Mouse (Mus musculus): ENCODE measurements around the gene Gm26897. TPM values are rescaled to one million over a fixed set of nuclear protein-coding genes. Genes with fewer than 3 reads are reported as not detected.

Gene Gm26897
- polyA plus RNA-seq, 1 experiment from 2014 or later, result not detected

- 51% methylated on average over 11 of the region's 11 CpGs for WGBS
- no peak for DNase-seq
- H3K4me2 ChIP-seq, result no peak overlapping the region
- TF ChIP-seq CTCF (IDR thresholded peaks at IDR 0.05; ENCODE audit: low read depth), result no peak
- no peak overlapping the region for H3K4me3 ChIP-seq (ENCODE audit: low read depth, low read length)
- no peak for ATAC-seq (ENCODE audit: insufficient read depth)
- no peak overlapping the region for H3K9ac ChIP-seq
- no peaks in the 10 kb centered on the region for H3K9me3 ChIP-seq (ENCODE audit: low read depth, low read length)
- H3K36me3 ChIP-seq (ENCODE audit: insufficient read depth), result no peaks in the 10 kb centered on the region
- H3K4me1 ChIP-seq (ENCODE audit: insufficient read depth), result no peaks in the 10 kb centered on the region
- no peak overlapping the region for H3K27ac ChIP-seq (ENCODE audit: low read depth)
- H3K27me3 ChIP-seq (ENCODE audit: insufficient read depth, low read length), result no peaks in the 10 kb centered on the region
These were observed 29.4 kb upstream of the Gm26897 start for GRCm38 (mm10) chr5:111704326-111704725.

GRCm38 (mm10) chr5:111709195-111709901 is 24.4 kb upstream of the Gm26897 start:
- H3K27ac ChIP-seq (ENCODE audit: low read depth), result no peak overlapping the region
- ATAC-seq (ENCODE audit: insufficient read depth) (no peak), DNase-seq (no peak)
- no peak overlapping the region for H3K9ac ChIP-seq
- no peaks in the 10 kb centered on the region for H3K36me3 ChIP-seq (ENCODE audit: insufficient read depth)
- H3K9me3 ChIP-seq (ENCODE audit: low read depth, low read length), result no peaks in the 10 kb centered on the region; the same call in 1 of the 2 replicates
- no peak overlapping the region for H3K4me3 ChIP-seq (ENCODE audit: low read depth, low read length)
- H3K27me3 ChIP-seq (ENCODE audit: insufficient read depth, low read length), result no peaks in the 10 kb centered on the region
- no peak overlapping the region for H3K4me2 ChIP-seq
- 32% methylated on average over 8 of the region's 8 CpGs for WGBS
- H3K4me1 ChIP-seq (ENCODE audit: insufficient read depth), result no peaks in the 10 kb centered on the region
- TF ChIP-seq CTCF (IDR thresholded peaks at IDR 0.05; ENCODE audit: low read depth), result no peak

DNA sequence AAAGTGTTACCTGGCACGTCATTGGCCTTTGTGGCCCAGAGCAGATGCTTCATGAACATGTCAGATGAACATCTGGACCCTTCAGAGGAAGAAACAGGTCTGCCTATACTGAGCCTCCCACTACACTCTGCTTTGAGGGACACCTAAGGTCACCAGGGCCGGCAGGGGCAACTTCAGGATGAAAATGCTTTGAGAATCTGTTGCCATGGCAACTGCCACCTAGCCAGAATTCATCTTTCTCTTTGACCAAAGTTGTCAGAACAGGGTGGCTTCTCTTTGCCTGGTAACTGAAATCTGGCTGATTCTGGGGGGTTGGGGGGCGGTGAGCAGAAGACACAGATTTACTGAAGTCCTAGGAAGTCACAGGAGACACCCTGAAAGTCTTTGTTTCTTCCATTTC is 14.7 kb upstream of the Gm26897 start:
- Histone ChIP-seq H3K27ac (ENCODE audit: low read depth) (no peak overlapping the region), H3K4me3 (ENCODE audit: low read depth, low read length) (no peak overlapping the region), H3K4me1 (ENCODE audit: insufficient read depth) (no peaks in the 10 kb centered on the region), H3K9ac (no peak overlapping the region), H3K27me3 (ENCODE audit: insufficient read depth, low read length) (no peaks in the 10 kb centered on the region), H3K9me3 (ENCODE audit: low read depth, low read length) (no peaks in the 10 kb centered on the region), H3K36me3 (ENCODE audit: insufficient read depth) (no peaks in the 10 kb centered on the region), H3K4me2 (no peak overlapping the region)
- no peak for TF ChIP-seq CTCF (IDR thresholded peaks at IDR 0.05; ENCODE audit: low read depth)
- no peak for ATAC-seq (ENCODE audit: insufficient read depth)
- no peak for DNase-seq
- 58% methylated on average over 3 of the region's 3 CpGs for WGBS

DNA sequence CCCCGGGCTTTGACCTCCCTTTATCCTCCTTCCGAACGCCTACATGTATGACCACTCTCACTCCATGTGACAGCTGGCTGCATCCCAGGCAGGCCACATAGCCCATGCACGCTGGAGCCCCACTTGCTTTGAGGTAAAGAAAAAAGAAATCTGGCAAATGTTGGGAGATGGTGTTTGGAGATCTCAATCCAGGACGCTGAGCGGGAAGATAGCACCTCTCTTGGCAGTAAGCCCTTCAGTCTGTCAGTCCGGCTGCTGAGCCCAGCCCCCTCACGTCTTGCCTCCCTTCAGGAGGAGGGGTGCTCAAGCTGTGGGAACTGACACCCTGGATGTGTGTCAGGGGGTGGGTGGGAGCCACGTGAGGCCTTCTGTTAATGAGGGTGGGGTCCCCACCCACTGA is 13.0 kb upstream of the Gm26897 start:
- no peaks in the 10 kb centered on the region for H3K36me3 ChIP-seq (ENCODE audit: insufficient read depth)
- H3K9me3 ChIP-seq (ENCODE audit: low read depth, low read length), result no peaks in the 10 kb centered on the region
- H3K9ac ChIP-seq, result no peak overlapping the region
- TF ChIP-seq CTCF (IDR thresholded peaks at IDR 0.05; ENCODE audit: low read depth), result no peak
- no peak overlapping the region for H3K4me3 ChIP-seq (ENCODE audit: low read depth, low read length)
- no peaks in the 10 kb centered on the region for H3K27me3 ChIP-seq (ENCODE audit: insufficient read depth, low read length)
- WGBS, result 41% methylated on average over 9 of the region's 9 CpGs
- DNase-seq (peak; percentile 31), ATAC-seq (ENCODE audit: insufficient read depth) (no peak)
- no peaks in the 10 kb centered on the region for H3K4me1 ChIP-seq (ENCODE audit: insufficient read depth)
- H3K27ac ChIP-seq (ENCODE audit: low read depth), result no peak overlapping the region
- H3K4me2 ChIP-seq, result no peak overlapping the region

GRCm38 (mm10) chr5:111724713-111725112 is 9.0 kb upstream of the Gm26897 start:
- ATAC-seq (ENCODE audit: insufficient read depth) (no peak), DNase-seq (no peak)
- H3K4me1 ChIP-seq (ENCODE audit: insufficient read depth), result no peaks in the 10 kb centered on the region
- no peak overlapping the region for H3K9ac ChIP-seq
- no peak overlapping the region for H3K4me3 ChIP-seq (ENCODE audit: low read depth, low read length)
- no peaks in the 10 kb centered on the region for H3K27me3 ChIP-seq (ENCODE audit: insufficient read depth, low read length)
- WGBS, result 76% methylated on average over 10 of the region's 10 CpGs
- H3K9me3 ChIP-seq (ENCODE audit: low read depth, low read length), result no peaks in the 10 kb centered on the region
- no peaks in the 10 kb centered on the region for H3K36me3 ChIP-seq (ENCODE audit: insufficient read depth)
- no peak for TF ChIP-seq CTCF (IDR thresholded peaks at IDR 0.05; ENCODE audit: low read depth)
- no peak overlapping the region for H3K4me2 ChIP-seq
- no peak overlapping the region for H3K27ac ChIP-seq (ENCODE audit: low read depth)

- 55% methylated on average over 22 of the region's 22 CpGs for WGBS
- Histone ChIP-seq H3K4me3 (ENCODE audit: low read depth, low read length) (no peak overlapping the region), H3K27ac (ENCODE audit: low read depth) (no peak overlapping the region), H3K27me3 (ENCODE audit: insufficient read depth, low read length) (no peaks in the 10 kb centered on the region), H3K4me2 (no peak overlapping the region), H3K9ac (no peak overlapping the region), H3K4me1 (ENCODE audit: insufficient read depth) (no peaks in the 10 kb centered on the region), H3K9me3 (ENCODE audit: low read depth, low read length) (no peaks in the 10 kb centered on the region), H3K36me3 (ENCODE audit: insufficient read depth) (no peaks in the 10 kb centered on the region)
- DNase-seq (no peak), ATAC-seq (ENCODE audit: insufficient read depth) (no peak)
- no peak for TF ChIP-seq CTCF (IDR thresholded peaks at IDR 0.05; ENCODE audit: low read depth)
These were observed 8.4 kb upstream of the Gm26897 start for GRCm38 (mm10) chr5:111725195-111725920.

GRCm38 (mm10) chr5:111728411-111728810 is 5.3 kb upstream of the Gm26897 start:
- DNase-seq, result no peak
- peak; percentile 57 for TF ChIP-seq CTCF (IDR thresholded peaks at IDR 0.05; ENCODE audit: low read depth)
- no peaks in the 10 kb centered on the region for H3K36me3 ChIP-seq (ENCODE audit: insufficient read depth)
- WGBS, result 76% methylated on average over 4 of the region's 4 CpGs
- no peak overlapping the region for H3K4me2 ChIP-seq
- no peak overlapping the region for H3K4me3 ChIP-seq (ENCODE audit: low read depth, low read length)
- ATAC-seq (ENCODE audit: insufficient read depth), result no peak
- no peak overlapping the region for H3K9ac ChIP-seq
- no peaks in the 10 kb centered on the region for H3K27me3 ChIP-seq (ENCODE audit: insufficient read depth, low read length)
- no peaks in the 10 kb centered on the region for H3K4me1 ChIP-seq (ENCODE audit: insufficient read depth)
- no peaks in the 10 kb centered on the region for H3K9me3 ChIP-seq (ENCODE audit: low read depth, low read length)
- no peak overlapping the region for H3K27ac ChIP-seq (ENCODE audit: low read depth)

All from lung, embryonic 14.5 days (tissue).